Mouse (Mus musculus): ENCODE measurements around the gene Kif2c. TPM values are rescaled to one million over a fixed set of nuclear protein-coding genes. Genes with fewer than 3 reads are reported as not detected.

Kif2c gene
- total and polyA plus RNA-seq, 3 experiments, result 32.6 to 45.1 TPM; not detected in 1

DNA sequence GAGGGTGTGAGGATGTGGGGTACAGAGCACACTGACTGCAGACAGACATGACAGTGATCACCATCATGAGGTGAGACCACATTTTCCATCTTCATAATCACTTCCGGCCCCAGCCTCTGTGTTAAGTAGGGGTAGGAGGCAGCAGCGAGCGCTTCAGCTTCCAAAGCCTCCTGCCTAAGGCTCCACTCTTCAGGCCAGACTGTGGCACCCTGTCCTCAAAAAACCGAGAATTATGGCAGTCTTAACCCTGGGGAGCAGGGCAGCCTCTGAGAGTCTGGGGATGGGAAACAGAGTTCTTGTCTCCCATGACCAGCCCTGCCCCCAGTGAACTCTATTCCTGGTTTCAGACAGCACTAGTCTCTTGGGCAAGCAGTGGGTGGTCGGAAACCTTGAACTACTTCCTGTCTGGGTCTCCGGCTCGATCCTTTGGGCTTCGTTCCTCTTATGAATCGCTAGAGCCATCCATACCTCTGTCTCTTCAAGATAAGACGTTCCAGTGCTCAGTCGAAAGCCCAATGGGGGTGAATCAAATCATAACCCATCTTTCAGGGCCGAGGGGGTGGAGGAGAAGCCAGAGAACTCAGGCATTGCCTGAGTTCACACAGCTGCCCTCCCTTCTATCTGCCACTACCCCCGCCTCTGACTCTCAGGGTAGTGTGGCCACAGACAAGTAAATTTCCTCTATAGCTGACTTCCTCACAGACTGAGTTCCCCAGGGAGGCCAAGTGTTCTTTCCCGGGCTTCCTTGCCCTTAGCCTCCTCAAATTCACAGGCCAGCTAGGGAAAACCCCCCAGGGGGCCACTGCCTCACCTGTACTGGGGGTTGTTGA lies 57.7 kb downstream of the Kif2c start (continued):
- peak; percentile 66 for TF ChIP-seq NELFE (IDR thresholded peaks at IDR 0.05; ENCODE audit: low read depth, low read length)

- peak overlapping the region; percentile 83 for H3K9ac ChIP-seq (ENCODE audit: control insufficient read depth, low read depth, low read length, poor library complexity, severe bottlenecking)
- peak overlapping the region; percentile 32 to 54 for H3K4me3 ChIP-seq (ENCODE audit: control insufficient read depth in 1 of 2, insufficient read depth in 1 of 2, low read depth in 2 of 2, low read length in 2 of 2)
- no peaks in the 10 kb centered on the region for H3K9me3 ChIP-seq (replicated peaks; ENCODE audit: insufficient read depth, low read length)
- TF ChIP-seq ETS1 (IDR thresholded peaks at IDR 0.05; ENCODE audit: low read depth, low read length) (no peak), MAFK (IDR thresholded peaks at IDR 0.05; ENCODE audit: borderline replicate concordance, low read depth, low read length) (peak; percentile 98; the same call in 1 of the 2 replicates)
- H3K27ac ChIP-seq (ENCODE audit: control insufficient read depth, low read depth, low read length), result peak overlapping the region; percentile 100
- peaks cover 0 to 34% of the 10 kb centered on the region in 2 experiments; a peak in 2 of 4 replicates for H3K36me3 ChIP-seq (ENCODE audit: control insufficient read depth in 1 of 2, insufficient read depth in 2 of 2, low read length in 2 of 2)
- no peak for DNase-seq (ENCODE audit: low read depth, low spot score)
- H3K27me3 ChIP-seq (ENCODE audit: control insufficient read depth in 1 of 2, insufficient read depth in 2 of 2, low read length in 2 of 2), result no peaks in the 10 kb centered on the region
- H3K4me1 ChIP-seq (ENCODE audit: control insufficient read depth in 1 of 2, insufficient read depth in 2 of 2, low read length in 2 of 2), result peaks cover 5 to 36% of the 10 kb centered on the region in 2 experiments
- H3K79me2 ChIP-seq (ENCODE audit: control insufficient read depth, insufficient read depth, low read length, poor library complexity), result peaks cover 13% of the 10 kb centered on the region
Measured at GRCm38 (mm10) chr4:117124218-117124517, 58.3 kb downstream of the Kif2c start.

GRCm38 (mm10) chr4:117123546-117124217 lies 58.8 kb downstream of the Kif2c start:
- Histone ChIP-seq H3K9ac (ENCODE audit: control insufficient read depth, low read depth, low read length, poor library complexity, severe bottlenecking) (no peak overlapping the region), H3K36me3 (ENCODE audit: control insufficient read depth in 1 of 2, insufficient read depth in 2 of 2, low read length in 2 of 2) (peaks cover 0 to 34% of the 10 kb centered on the region in 2 experiments; a peak in 2 of 4 replicates), H3K27ac (ENCODE audit: control insufficient read depth, low read depth, low read length) (peak overlapping the region; percentile 100), H3K4me3 (ENCODE audit: control insufficient read depth in 1 of 2, insufficient read depth in 1 of 2, low read depth in 2 of 2, low read length in 2 of 2) (no peak overlapping the region), H3K4me1 (ENCODE audit: control insufficient read depth in 1 of 2, insufficient read depth in 2 of 2, low read length in 2 of 2) (peaks cover 5 to 36% of the 10 kb centered on the region in 2 experiments), H3K9me3 (replicated peaks; ENCODE audit: insufficient read depth, low read length) (no peaks in the 10 kb centered on the region), H3K27me3 (ENCODE audit: control insufficient read depth in 1 of 2, insufficient read depth in 2 of 2, low read length in 2 of 2) (no peaks in the 10 kb centered on the region), H3K79me2 (ENCODE audit: control insufficient read depth, insufficient read depth, low read length, poor library complexity) (peaks cover 13% of the 10 kb centered on the region)
- no peak for TF ChIP-seq MXI1 (IDR thresholded peaks at IDR 0.05; ENCODE audit: low read depth, low read length)
- TF ChIP-seq POLR2AphosphoS5 (IDR thresholded peaks at IDR 0.05; ENCODE audit: borderline replicate concordance, low read depth, low read length), result no peak
- no peak for TF ChIP-seq ZC3H11A (IDR thresholded peaks at IDR 0.05; ENCODE audit: low read depth, low read length)
- TF ChIP-seq UBTF (IDR thresholded peaks at IDR 0.05; ENCODE audit: borderline replicate concordance, insufficient read depth, low read depth, low read length), result no peak
- TF ChIP-seq NRF1 (IDR thresholded peaks at IDR 0.05; ENCODE audit: insufficient read depth, low read depth, low read length, poor library complexity, severe bottlenecking), result no peak
- TF ChIP-seq RAD21 (IDR thresholded peaks at IDR 0.05; ENCODE audit: low read depth, low read length), result no peak
- TF ChIP-seq POLR2A (IDR thresholded peaks at IDR 0.05; ENCODE audit: control insufficient read depth in 1 of 2, insufficient read depth in 1 of 2, low read depth in 1 of 2, low read length in 2 of 2, poor library complexity in 1 of 2), result no peak
- TF ChIP-seq CHD2 (IDR thresholded peaks at IDR 0.05; ENCODE audit: low read length), result no peak
- no peak for TF ChIP-seq MYB (IDR thresholded peaks at IDR 0.05; ENCODE audit: low read depth, low read length)
- no peak for TF ChIP-seq MYC (IDR thresholded peaks at IDR 0.05; ENCODE audit: low read depth, low read length)
- no peak for TF ChIP-seq GABPA (IDR thresholded peaks at IDR 0.05; ENCODE audit: low read depth, low read length)
- no peak for TF ChIP-seq ZMIZ1 (IDR thresholded peaks at IDR 0.05; ENCODE audit: low read depth, low read length)
- no peak for TF ChIP-seq TCF12 (IDR thresholded peaks at IDR 0.05; ENCODE audit: low read depth, low read length)
- TF ChIP-seq ELF1 (IDR thresholded peaks at IDR 0.05; ENCODE audit: low read depth, low read length), result no peak
- TF ChIP-seq CHD1 (IDR thresholded peaks at IDR 0.05; ENCODE audit: low read depth, low read length), result no peak
- TF ChIP-seq HCFC1 (IDR thresholded peaks at IDR 0.05; ENCODE audit: low read depth, low read length), result no peak
- TF ChIP-seq USF1 (IDR thresholded peaks at IDR 0.05; ENCODE audit: low read depth, low read length), result no peak
- DNase-seq (ENCODE audit: low read depth, low spot score), result no peak
